Mouse (Mus musculus) left cerebral cortex, adult 2 months (tissue): ENCODE results near the gene Ets2. TPM values are rescaled to one million over a fixed set of nuclear protein-coding genes. Genes with fewer than 3 reads are reported as not detected.
"Not testable (repeated sequence)": the region's sequence is repeated elsewhere in the genome, so short reads cannot be mapped to it uniquely, and the experiment has no call there.

Experiments
- DNase-seq, 2 experiments: peaks; one replicate each; pipeline ENCODE4 v3.0.0; 2021 to 2022; ENCODE audit warnings: low spot score in 2 of 2, mixed read lengths in 1 of 2; ENCODE audit errors: extremely low spot score in 1 of 2
- H3K27ac ChIP-seq: fragments of 200-600 bp; 2 replicates; pipeline ENCODE4 v1.8.1; 2022
- H3K4me3 ChIP-seq: fragments of 200-600 bp; 2 replicates; pipeline ENCODE4 v1.8.1; 2022
- CTCF ChIP-seq: fragments of 200-600 bp; IDR thresholded peaks from 2 replicates; pipeline ENCODE4 v1.8.1; 2022; ENCODE audit warnings: antibody characterized with exemption, mild to moderate bottlenecking, moderate library complexity
- intact Hi-C: fragments of 180-260 bp; cut with DNase I; formaldehyde crosslinking; loops from one replicate; pipeline ENCODE4 v1.15.1; 2025
- total RNA-seq, 2 experiments: library from RNA; stranded (reverse); gene quantifications; 2 replicates each; pipeline ENCODE4 v1.2.3; 2021

The Ets2 gene
- total RNA-seq, 2 experiments from 2014 or later, result 83.2 to 85.1 TPM

GRCm38 (mm10) chr16:95702562-95703545 lies 979 bp downstream of the Ets2 start:
- peak in 1 of 2 experiments; percentile 48 for DNase-seq
- peak overlapping the region; percentile 91 for H3K4me3 ChIP-seq

GRCm38 (mm10) chr16:95703958-95704357 lies 2.1 kb downstream of the Ets2 start:
- intact Hi-C loops, result loop anchor here (2.0 to 5.0 kb wide), 3 partner anchors 57 to 118 kb away; no protein-coding TSS in a partner anchor
- DNase-seq, result no peak
- no peak for TF ChIP-seq CTCF
- Histone ChIP-seq H3K4me3 (peak overlapping the region; percentile 91), H3K27ac (peak overlapping the region; percentile 67)

More at GRCm38 (mm10) chr16:95702562-95703545, 979 bp downstream of the Ets2 start:
- TF ChIP-seq CTCF, result no peak
- peak overlapping the region; percentile 99 for H3K27ac ChIP-seq
- intact Hi-C loops, result loop anchor here (1.0 to 5.0 kb wide), 4 partner anchors 56 to 242 kb away; no protein-coding TSS in a partner anchor

GRCm38 (mm10) chr16:95704662-95705330 lies 2.9 kb downstream of the Ets2 start:
- intact Hi-C loops, result loop anchor here (5.0 kb wide), 2 partner anchors 57 to 118 kb away; no protein-coding TSS in a partner anchor
- Histone ChIP-seq H3K27ac (peak overlapping the region; percentile 67), H3K4me3 (peak overlapping the region; percentile 91)
- DNase-seq, result no peak
- TF ChIP-seq CTCF, result no peak

DNA sequence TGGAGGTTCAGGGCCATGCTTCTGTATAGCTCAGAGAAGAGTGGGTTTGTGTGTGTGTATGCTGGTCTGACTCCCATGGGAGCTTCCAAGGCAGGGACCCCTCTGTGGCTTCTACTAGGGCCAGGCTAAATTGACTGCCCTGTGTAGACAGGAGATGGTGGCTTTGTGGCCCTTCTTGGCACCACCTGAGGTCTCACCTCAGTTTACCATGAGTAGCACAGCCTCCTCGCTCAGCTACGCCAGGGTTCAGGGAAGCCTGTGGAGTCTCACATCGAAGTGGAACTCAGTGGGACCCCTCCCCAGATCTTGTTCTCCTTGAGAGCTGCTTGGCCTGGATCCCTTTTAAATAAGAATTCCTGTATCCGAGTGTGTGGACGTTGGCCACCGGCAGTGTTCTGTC lies 3.9 kb downstream of the Ets2 start:
- intact Hi-C loops, result no loop called here
- no peak overlapping the region for H3K27ac ChIP-seq
- DNase-seq, result no peak
- no peak for TF ChIP-seq CTCF
- no peak overlapping the region; the same call in 1 of the 2 replicates for H3K4me3 ChIP-seq

DNA sequence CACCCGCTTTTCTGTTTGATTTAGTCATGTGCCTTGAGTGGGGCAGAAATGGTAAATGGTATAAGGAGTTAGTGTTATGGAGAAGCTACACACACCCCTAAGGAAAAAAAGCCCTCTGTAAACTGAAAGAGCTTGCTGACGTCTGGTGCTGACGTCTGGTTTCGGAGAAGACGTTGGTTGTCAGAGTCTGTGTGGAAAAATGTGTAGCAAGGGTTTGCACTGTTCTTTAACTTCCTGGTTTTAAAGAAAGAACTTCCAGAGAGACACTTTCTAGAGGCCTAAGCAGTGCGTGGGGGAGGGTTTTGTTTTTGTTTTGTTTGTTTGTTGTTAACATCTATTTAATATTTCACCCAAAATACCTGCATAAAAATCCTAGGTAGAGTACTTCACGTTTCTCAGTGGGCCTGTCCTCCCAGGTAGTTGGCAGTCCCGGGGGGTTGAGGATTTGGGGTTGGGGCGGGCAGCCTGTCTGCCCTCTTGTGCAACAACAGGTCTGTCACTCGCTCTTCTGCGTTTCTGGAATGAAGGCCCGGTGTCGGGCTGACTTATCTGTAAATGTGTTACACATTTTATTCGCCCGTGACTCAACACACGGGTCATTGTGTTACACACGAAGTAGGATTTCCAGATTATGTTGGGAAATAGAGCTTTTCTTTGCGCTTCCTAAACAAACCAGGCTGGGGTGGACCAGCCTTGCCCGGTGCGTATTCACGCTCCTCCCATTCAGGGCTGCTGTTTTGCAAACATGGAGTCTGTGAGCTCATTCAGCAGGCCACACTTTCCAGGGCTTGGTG lies 6.5 kb downstream of the Ets2 start:
- DNase-seq, result no peak
- intact Hi-C loops, result no loop called here
- TF ChIP-seq CTCF, result no peak
- H3K4me3 ChIP-seq, result no peak overlapping the region
- H3K27ac ChIP-seq, result peak overlapping the region; percentile 44; the same call in 1 of the 2 replicates

- H3K27ac ChIP-seq, result no peak overlapping the region
- no peak for TF ChIP-seq CTCF
- intact Hi-C loops, result no loop called here
- no peak overlapping the region for H3K4me3 ChIP-seq
- DNase-seq, result no peak
Observed at GRCm38 (mm10) chr16:95709175-95709574, 7.3 kb downstream of the Ets2 start.

- no peak for TF ChIP-seq CTCF
- no peak for DNase-seq
- no peak overlapping the region for H3K4me3 ChIP-seq
- H3K27ac ChIP-seq, result no peak overlapping the region
- intact Hi-C loops, result no loop called here
Observed at GRCm38 (mm10) chr16:95710129-95710528, 8.3 kb downstream of the Ets2 start.

DNA sequence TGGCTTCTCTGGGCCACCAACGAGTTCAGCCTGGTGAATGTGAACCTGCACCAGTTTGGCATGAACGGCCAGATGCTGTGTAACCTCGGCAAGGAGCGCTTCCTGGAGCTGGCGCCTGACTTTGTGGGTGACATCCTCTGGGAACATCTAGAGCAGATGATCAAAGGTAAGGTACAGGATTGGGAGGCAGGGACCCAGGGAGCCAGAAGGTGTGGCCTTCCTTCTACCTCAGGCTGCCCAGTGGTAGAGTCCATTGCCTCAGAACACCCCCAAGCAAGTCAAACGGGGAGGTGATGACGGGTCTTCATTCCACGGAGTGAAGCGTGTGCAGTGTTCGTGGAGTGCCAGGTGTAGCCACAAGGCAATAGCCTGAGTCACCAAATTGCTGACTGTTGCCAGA lies 10.2 kb downstream of the Ets2 start:
- intact Hi-C loops, result no loop called here
- no peak overlapping the region for H3K4me3 ChIP-seq
- no peak for DNase-seq
- H3K27ac ChIP-seq, result no peak overlapping the region
- no peak for TF ChIP-seq CTCF

- intact Hi-C loops, H3K27ac ChIP-seq, H3K4me3 ChIP-seq, DNase-seq: not testable (repeated sequence)
- TF ChIP-seq CTCF, result peak; percentile 12
Observed at GRCm38 (mm10) chr16:95713077-95713476, 11.2 kb downstream of the Ets2 start.

GRCm38 (mm10) chr16:95715026-95715425 lies 13.2 kb downstream of the Ets2 start:
- TF ChIP-seq CTCF, result no peak

DNA sequence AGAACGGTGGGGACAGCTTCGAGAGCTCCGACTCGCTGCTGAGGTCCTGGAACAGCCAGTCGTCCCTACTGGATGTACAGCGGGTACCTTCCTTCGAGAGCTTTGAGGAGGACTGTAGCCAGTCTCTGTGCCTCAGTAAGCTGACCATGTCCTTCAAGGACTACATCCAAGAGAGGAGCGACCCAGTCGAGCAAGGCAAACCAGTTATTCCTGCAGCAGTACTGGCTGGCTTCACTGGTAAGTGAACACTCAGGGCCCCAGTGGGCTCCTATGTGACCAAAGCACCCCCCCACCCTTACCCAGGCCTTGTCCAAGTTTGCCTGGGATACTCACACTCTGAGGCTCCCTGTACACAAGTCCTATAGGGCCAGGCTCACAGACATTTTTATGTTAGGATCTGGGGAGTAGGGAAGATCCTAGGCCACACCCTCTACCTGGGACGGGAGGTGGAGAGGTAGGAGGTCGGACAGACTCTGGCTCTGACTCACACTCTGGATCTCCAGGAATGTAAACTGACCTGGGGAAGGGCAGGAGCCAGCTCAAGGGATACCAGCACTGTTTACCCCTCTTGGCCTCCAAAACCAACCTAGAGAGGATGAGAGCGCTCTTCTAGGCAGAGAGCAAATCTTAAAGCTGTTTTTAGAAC lies 14.3 kb downstream of the Ets2 start:
- no peak for TF ChIP-seq CTCF
- no peak for DNase-seq
- Histone ChIP-seq H3K27ac (no peak overlapping the region), H3K4me3 (no peak overlapping the region)
- intact Hi-C loops, result no loop called here

More at GRCm38 (mm10) chr16:95715026-95715425, 13.2 kb downstream of the Ets2 start:
- no peak overlapping the region for H3K27ac ChIP-seq
- H3K4me3 ChIP-seq, result no peak overlapping the region
- intact Hi-C loops, result no loop called here
- DNase-seq, result no peak
